Mouse (Mus musculus): ENCODE measurements around the gene Ywhag. TPM values are rescaled to one million over a fixed set of nuclear protein-coding genes. Genes with fewer than 3 reads are reported as not detected.
A peak's percentile ranks its signal among the peaks of the same experiment; 100 is the strongest.

The Ywhag gene
- total and polyA plus RNA-seq, 2 experiments: 23.0 to 42.4 TPM

DNA sequence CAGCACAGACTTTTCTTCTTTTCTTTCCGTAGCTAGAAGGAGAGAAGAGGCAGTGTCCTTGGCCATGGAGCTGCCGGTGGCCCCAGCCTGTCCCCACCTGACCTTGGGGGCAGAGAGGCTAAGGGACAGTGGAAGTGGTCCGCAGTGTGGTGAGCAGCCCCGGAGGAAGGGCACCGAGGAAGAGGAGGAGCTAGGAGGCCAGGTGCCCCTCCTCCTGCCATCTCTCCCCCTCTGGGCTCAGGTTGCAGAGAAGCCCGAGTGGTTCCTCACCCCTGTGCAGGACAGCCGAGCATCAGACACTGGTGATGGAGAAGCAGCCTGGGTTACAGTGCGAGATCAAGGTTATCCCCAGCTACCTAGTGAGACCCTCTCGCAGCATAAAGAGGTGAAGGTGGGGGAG lies 39.9 kb upstream of the Ywhag start, which contains the start of gene Ssc4d:
Ssc4d (minus strand) TSS at position 167 of the 400 bp plus-strand sequence.
- no peak within 1 kb of the TSS for H3K9ac ChIP-seq (ENCODE audit: low read depth, low read length)
- no peaks in the 10 kb centered on the region for H3K79me2 ChIP-seq (ENCODE audit: control insufficient read depth, insufficient read depth, low read length)
- TF ChIP-seq CTCF (IDR thresholded peaks at IDR 0.05; ENCODE audit: low read depth, low read length) (no peak), POLR2A (IDR thresholded peaks at IDR 0.05; ENCODE audit: extremely low read depth, insufficient read depth, low read length) (no peak)
- no peaks in the 10 kb centered on the region for H3K4me1 ChIP-seq (ENCODE audit: control insufficient read depth, insufficient read depth, low read length)
- no peak within 1 kb of the TSS for H3K27ac ChIP-seq (replicated peaks; ENCODE audit: insufficient read depth, low read depth, low read length)
- no peak for DNase-seq (ENCODE audit: extremely low read depth, low read depth, low spot score)
- 35% methylated on average over 9 of the region's 9 CpGs for WGBS
- no peak within 1 kb of the TSS for H3K4me3 ChIP-seq (ENCODE audit: insufficient read depth, low read depth, low read length)
- no peaks in the 10 kb centered on the region for H3K36me3 ChIP-seq (ENCODE audit: control insufficient read depth, insufficient read depth, low read length)
- H3K27me3 ChIP-seq (ENCODE audit: control insufficient read depth, insufficient read depth, low read length): no peaks in the 10 kb centered on the region

GRCm38 (mm10) chr5:135971876-135972275 lies 37.5 kb upstream of the Ywhag start:
- Histone ChIP-seq H3K9ac (ENCODE audit: low read depth, low read length) (no peak overlapping the region), H3K4me3 (ENCODE audit: insufficient read depth, low read depth, low read length) (no peak overlapping the region), H3K4me1 (ENCODE audit: control insufficient read depth, insufficient read depth, low read length) (no peaks in the 10 kb centered on the region), H3K27ac (replicated peaks; ENCODE audit: insufficient read depth, low read depth, low read length) (no peak overlapping the region), H3K27me3 (ENCODE audit: control insufficient read depth, insufficient read depth, low read length) (no peaks in the 10 kb centered on the region), H3K36me3 (ENCODE audit: control insufficient read depth, insufficient read depth, low read length) (no peaks in the 10 kb centered on the region), H3K79me2 (ENCODE audit: control insufficient read depth, insufficient read depth, low read length) (no peaks in the 10 kb centered on the region)
- WGBS: 81% methylated on average over 7 of the region's 7 CpGs
- no peak for TF ChIP-seq POLR2A (IDR thresholded peaks at IDR 0.05; ENCODE audit: extremely low read depth, insufficient read depth, low read length)
- no peak for TF ChIP-seq CTCF (IDR thresholded peaks at IDR 0.05; ENCODE audit: low read depth, low read length)
- DNase-seq (ENCODE audit: extremely low read depth, low read depth, low spot score): no peak

GRCm38 (mm10) chr5:135970247-135970646 lies 35.8 kb upstream of the Ywhag start:
- no peak for TF ChIP-seq CTCF (IDR thresholded peaks at IDR 0.05; ENCODE audit: low read depth, low read length)
- TF ChIP-seq POLR2A (IDR thresholded peaks at IDR 0.05; ENCODE audit: extremely low read depth, insufficient read depth, low read length): no peak
- no peaks in the 10 kb centered on the region for H3K4me1 ChIP-seq (ENCODE audit: control insufficient read depth, insufficient read depth, low read length)
- H3K9ac ChIP-seq (ENCODE audit: low read depth, low read length): no peak overlapping the region
- no peak for DNase-seq (ENCODE audit: extremely low read depth, low read depth, low spot score)
- no peaks in the 10 kb centered on the region for H3K36me3 ChIP-seq (ENCODE audit: control insufficient read depth, insufficient read depth, low read length)
- WGBS: 86% methylated on average over 6 of the region's 6 CpGs
- no peak overlapping the region for H3K27ac ChIP-seq (replicated peaks; ENCODE audit: insufficient read depth, low read depth, low read length)
- H3K79me2 ChIP-seq (ENCODE audit: control insufficient read depth, insufficient read depth, low read length): no peaks in the 10 kb centered on the region
- no peaks in the 10 kb centered on the region for H3K27me3 ChIP-seq (ENCODE audit: control insufficient read depth, insufficient read depth, low read length)
- no peak overlapping the region for H3K4me3 ChIP-seq (ENCODE audit: insufficient read depth, low read depth, low read length)

- no peaks in the 10 kb centered on the region for H3K36me3 ChIP-seq (ENCODE audit: control insufficient read depth, insufficient read depth, low read length)
- 56% methylated on average over 1 of the region's 1 CpGs for WGBS
- no peaks in the 10 kb centered on the region for H3K27me3 ChIP-seq (ENCODE audit: control insufficient read depth, insufficient read depth, low read length)
- no peaks in the 10 kb centered on the region for H3K79me2 ChIP-seq (ENCODE audit: control insufficient read depth, insufficient read depth, low read length)
- TF ChIP-seq CTCF (IDR thresholded peaks at IDR 0.05; ENCODE audit: low read depth, low read length) (no peak), POLR2A (IDR thresholded peaks at IDR 0.05; ENCODE audit: extremely low read depth, insufficient read depth, low read length) (no peak)
- H3K27ac ChIP-seq (replicated peaks; ENCODE audit: insufficient read depth, low read depth, low read length): no peak overlapping the region
- no peak overlapping the region for H3K9ac ChIP-seq (ENCODE audit: low read depth, low read length)
- DNase-seq (ENCODE audit: extremely low read depth, low read depth, low spot score): peak; percentile 39
- no peaks in the 10 kb centered on the region for H3K4me1 ChIP-seq (ENCODE audit: control insufficient read depth, insufficient read depth, low read length)
- H3K4me3 ChIP-seq (ENCODE audit: insufficient read depth, low read depth, low read length): no peak overlapping the region
Observed at GRCm38 (mm10) chr5:135968781-135969180, 34.4 kb upstream of the Ywhag start.

- no peak overlapping the region for H3K27ac ChIP-seq (replicated peaks; ENCODE audit: insufficient read depth, low read depth, low read length)
- no peaks in the 10 kb centered on the region for H3K27me3 ChIP-seq (ENCODE audit: control insufficient read depth, insufficient read depth, low read length)
- no peak for DNase-seq (ENCODE audit: extremely low read depth, low read depth, low spot score)
- 0 out of 2 replicates have a peak, but pooled peaks cover 1% of the 10 kb centered on the region for H3K4me1 ChIP-seq (ENCODE audit: control insufficient read depth, insufficient read depth, low read length)
- no peaks in the 10 kb centered on the region for H3K79me2 ChIP-seq (ENCODE audit: control insufficient read depth, insufficient read depth, low read length)
- WGBS: 57% methylated on average over 9 of the region's 9 CpGs
- TF ChIP-seq CTCF (IDR thresholded peaks at IDR 0.05; ENCODE audit: low read depth, low read length): peak; percentile 57
- TF ChIP-seq POLR2A (IDR thresholded peaks at IDR 0.05; ENCODE audit: extremely low read depth, insufficient read depth, low read length): no peak
- no peaks in the 10 kb centered on the region for H3K36me3 ChIP-seq (ENCODE audit: control insufficient read depth, insufficient read depth, low read length)
- no peak overlapping the region for H3K9ac ChIP-seq (ENCODE audit: low read depth, low read length)
- H3K4me3 ChIP-seq (ENCODE audit: insufficient read depth, low read depth, low read length): no peak overlapping the region
Observed at GRCm38 (mm10) chr5:135966866-135967265, 32.5 kb upstream of the Ywhag start.

DNA sequence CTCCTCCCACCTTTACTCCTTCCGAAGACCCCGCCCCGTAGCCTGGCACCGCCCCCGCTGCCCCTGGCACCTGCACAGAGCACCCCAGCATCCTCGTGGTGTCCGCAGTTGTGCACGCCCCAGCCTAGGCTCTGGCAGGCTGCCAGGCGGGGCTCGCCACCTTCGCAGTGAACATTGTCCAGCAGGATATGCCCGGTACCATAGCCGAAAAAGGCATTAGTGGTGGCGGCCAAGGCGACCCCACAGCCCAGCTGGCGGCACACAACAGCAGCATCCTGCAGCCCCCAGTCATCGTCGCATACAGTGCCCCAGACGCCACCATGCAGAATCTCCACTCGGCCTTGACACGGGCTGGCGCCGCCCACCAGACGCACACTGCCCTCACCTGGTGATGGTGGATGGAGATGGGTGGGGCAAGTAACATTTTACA lies 31.1 kb upstream of the Ywhag start:
- Histone ChIP-seq H3K27me3 (ENCODE audit: control insufficient read depth, insufficient read depth, low read length) (no peaks in the 10 kb centered on the region), H3K79me2 (ENCODE audit: control insufficient read depth, insufficient read depth, low read length) (no peaks in the 10 kb centered on the region), H3K27ac (replicated peaks; ENCODE audit: insufficient read depth, low read depth, low read length) (no peak overlapping the region), H3K36me3 (ENCODE audit: control insufficient read depth, insufficient read depth, low read length) (no peaks in the 10 kb centered on the region), H3K4me3 (ENCODE audit: insufficient read depth, low read depth, low read length) (no peak overlapping the region), H3K9ac (ENCODE audit: low read depth, low read length) (no peak overlapping the region), H3K4me1 (ENCODE audit: control insufficient read depth, insufficient read depth, low read length) (peaks cover 9% of the 10 kb centered on the region)
- peak; percentile 27; the same call in 1 of the 2 replicates for TF ChIP-seq CTCF (IDR thresholded peaks at IDR 0.05; ENCODE audit: low read depth, low read length)
- TF ChIP-seq POLR2A (IDR thresholded peaks at IDR 0.05; ENCODE audit: extremely low read depth, insufficient read depth, low read length): no peak
- DNase-seq (ENCODE audit: extremely low read depth, low read depth, low spot score): no peak
- 14% methylated on average over 24 of the region's 24 CpGs for WGBS

All from liver, adult 2 months (tissue).